Mouse (Mus musculus): ENCODE data around the gene Mlc1. TPM values are rescaled to one million over a fixed set of nuclear protein-coding genes. Genes with fewer than 3 reads are reported as not detected.

Gene Mlc1
- total RNA-seq (2021): not detected
- long read RNA-seq, experiment 1: 0 reads
- long read RNA-seq, experiment 2: 0 reads

GRCm38 (mm10) chr15:88978281-88979137 lies at the start of gene Mlc1:
Gene Mlc1 (minus strand): TSS chr15:88979007.
- DNase-seq (ENCODE audit: low spot score): no peak

- DNase-seq (ENCODE audit: low spot score): no peak
Measured at GRCm38 (mm10) chr15:89020492-89020891, 41.7 kb upstream of the Mlc1 start.

- no peak for DNase-seq (ENCODE audit: low spot score)
Measured at GRCm38 (mm10) chr15:89020085-89020484, 41.3 kb upstream of the Mlc1 start.

GRCm38 (mm10) chr15:89016722-89017121 lies 37.9 kb upstream of the Mlc1 start:
- no peak for DNase-seq (ENCODE audit: low spot score)

GRCm38 (mm10) chr15:89007781-89008180 lies 29.0 kb upstream of the Mlc1 start:
- DNase-seq (ENCODE audit: low spot score): no peak

GRCm38 (mm10) chr15:89007002-89007401 lies 28.2 kb upstream of the Mlc1 start:
- no peak for DNase-seq (ENCODE audit: low spot score)

GRCm38 (mm10) chr15:89001245-89001644 lies 22.4 kb upstream of the Mlc1 start:
- no peak for DNase-seq (ENCODE audit: low spot score)

GRCm38 (mm10) chr15:89000367-89000766 lies 21.6 kb upstream of the Mlc1 start:
- DNase-seq (ENCODE audit: low spot score): no peak

- no peak for DNase-seq (ENCODE audit: low spot score)
Measured at GRCm38 (mm10) chr15:88999124-88999523, 20.3 kb upstream of the Mlc1 start.

- DNase-seq (ENCODE audit: low spot score): no peak
Measured at GRCm38 (mm10) chr15:88998636-88999035, 19.8 kb upstream of the Mlc1 start.

- no peak for DNase-seq (ENCODE audit: low spot score)
Measured at GRCm38 (mm10) chr15:88989236-88989635, 10.4 kb upstream of the Mlc1 start.

GRCm38 (mm10) chr15:88982534-88983079 lies 3.8 kb upstream of the Mlc1 start, which contains the start of gene Mov10l1:
Gene Mov10l1 (plus strand): TSS chr15:88982909.
- DNase-seq (ENCODE audit: low spot score): no peak

- no peak for DNase-seq (ENCODE audit: low spot score)
Measured at GRCm38 (mm10) chr15:88979138-88979446, 285 bp upstream of the Mlc1 start.

- DNase-seq (ENCODE audit: low spot score): no peak
Measured at GRCm38 (mm10) chr15:88972300-88972699, 6.5 kb downstream of the Mlc1 start.

- no peak for DNase-seq (ENCODE audit: low spot score)
Measured at GRCm38 (mm10) chr15:88964070-88964578, 14.7 kb downstream of the Mlc1 start.

GRCm38 (mm10) chr15:88957522-88957921 lies 21.3 kb downstream of the Mlc1 start:
- no peak for DNase-seq (ENCODE audit: low spot score)

GRCm38 (mm10) chr15:88955342-88955741 lies 23.5 kb downstream of the Mlc1 start:
- no peak for DNase-seq (ENCODE audit: low spot score)

- DNase-seq (ENCODE audit: low spot score): no peak
Measured at GRCm38 (mm10) chr15:88954368-88955072, 24.3 kb downstream of the Mlc1 start, which contains the start of gene Ttll8. Gene Ttll8 (minus strand): TSS chr15:88954418.

- no peak for DNase-seq (ENCODE audit: low spot score)
Measured at GRCm38 (mm10) chr15:88951246-88951645, 27.6 kb downstream of the Mlc1 start.

- DNase-seq (ENCODE audit: low spot score): no peak
Measured at GRCm38 (mm10) chr15:88946851-88947250, 32.0 kb downstream of the Mlc1 start.

GRCm38 (mm10) chr15:88943896-88944551 lies 34.8 kb downstream of the Mlc1 start:
- DNase-seq (ENCODE audit: low spot score): no peak

GRCm38 (mm10) chr15:88942783-88943182 lies 36.0 kb downstream of the Mlc1 start:
- DNase-seq (ENCODE audit: low spot score): no peak
